Mouse (Mus musculus): ENCODE data around the gene Gpr4. TPM values are rescaled to one million over a fixed set of nuclear protein-coding genes. Genes with fewer than 3 reads are reported as not detected.

Gene Gpr4
- polyA plus RNA-seq, 1 experiment, result 16.2 TPM

DNA sequence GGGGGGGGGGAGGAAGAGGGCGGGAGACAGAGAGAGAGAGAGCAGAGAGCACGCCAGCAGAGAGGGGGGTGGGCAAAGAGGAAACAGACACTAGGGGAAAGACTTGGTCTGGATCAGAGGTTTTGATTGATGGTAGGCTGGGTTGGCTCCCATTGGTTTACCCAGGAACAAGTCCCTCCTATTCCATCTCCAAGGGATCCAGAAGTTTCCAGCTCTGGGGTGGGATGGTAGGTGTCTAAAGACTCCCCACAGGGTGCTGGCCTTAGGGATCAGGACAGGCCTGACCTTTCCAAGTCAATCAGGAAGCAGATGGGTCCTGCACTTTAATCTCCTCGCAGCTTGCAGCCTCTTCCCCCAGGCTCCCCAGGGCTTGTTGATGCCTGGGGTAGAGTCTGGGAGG is 5.6 kb downstream of the Gpr4 start:
- TF ChIP-seq CTCF (IDR thresholded peaks at IDR 0.05; ENCODE audit: control insufficient read depth, insufficient read depth, insufficient replicate concordance, low read depth, low read length), result no peak
- no peak for TF ChIP-seq POLR2A (IDR thresholded peaks at IDR 0.05; ENCODE audit: control insufficient read depth, low read depth, low read length)
- H3K4me3 ChIP-seq (ENCODE audit: control insufficient read depth, low read depth, low read length), result no peak overlapping the region
- H3K4me1 ChIP-seq (ENCODE audit: control insufficient read depth, insufficient read depth, low read length), result peaks cover 15% of the 10 kb centered on the region
- no peak overlapping the region for H3K27ac ChIP-seq (ENCODE audit: control insufficient read depth, insufficient read depth, low read depth, low read length)
- no peaks in the 10 kb centered on the region for H3K27me3 ChIP-seq (ENCODE audit: control insufficient read depth, insufficient read depth, low read length)
- H3K36me3 ChIP-seq (ENCODE audit: control insufficient read depth, insufficient read depth, low read length), result no peaks in the 10 kb centered on the region

DNA sequence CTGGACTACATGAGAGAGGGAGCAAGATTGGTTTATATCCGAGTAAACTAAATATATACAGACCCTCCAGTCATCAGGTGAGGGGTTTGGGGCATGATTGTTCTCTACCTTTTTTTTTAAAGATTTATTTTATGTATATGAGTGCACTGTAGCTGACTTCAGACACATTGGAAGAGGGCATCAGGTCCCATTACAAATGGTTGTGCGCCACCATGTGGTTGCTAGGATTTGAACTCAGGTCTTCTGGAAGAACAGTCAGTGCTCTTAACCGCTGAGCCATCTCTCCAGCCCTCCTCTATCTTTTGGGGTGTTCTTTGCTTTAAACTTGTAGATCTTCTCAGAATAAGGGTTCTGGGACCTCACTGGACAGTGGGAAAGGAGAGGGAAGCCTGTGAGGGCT is 7.7 kb downstream of the Gpr4 start:
- H3K36me3 ChIP-seq (ENCODE audit: control insufficient read depth, insufficient read depth, low read length), result no peaks in the 10 kb centered on the region
- H3K4me3 ChIP-seq (ENCODE audit: control insufficient read depth, low read depth, low read length), result no peak overlapping the region
- H3K27me3 ChIP-seq (ENCODE audit: control insufficient read depth, insufficient read depth, low read length), result no peaks in the 10 kb centered on the region
- H3K4me1 ChIP-seq (ENCODE audit: control insufficient read depth, insufficient read depth, low read length), result peaks cover 19% of the 10 kb centered on the region
- H3K27ac ChIP-seq (ENCODE audit: control insufficient read depth, insufficient read depth, low read depth, low read length), result no peak overlapping the region
- TF ChIP-seq CTCF (IDR thresholded peaks at IDR 0.05; ENCODE audit: control insufficient read depth, insufficient read depth, insufficient replicate concordance, low read depth, low read length) (no peak), POLR2A (IDR thresholded peaks at IDR 0.05; ENCODE audit: control insufficient read depth, low read depth, low read length) (no peak)

- 0 out of 2 replicates have a peak, but pooled peaks have one; percentile 6 for TF ChIP-seq CTCF (IDR thresholded peaks at IDR 0.05; ENCODE audit: control insufficient read depth, insufficient read depth, insufficient replicate concordance, low read depth, low read length)
- TF ChIP-seq POLR2A (IDR thresholded peaks at IDR 0.05; ENCODE audit: control insufficient read depth, low read depth, low read length), result no peak
- no peaks in the 10 kb centered on the region for H3K36me3 ChIP-seq (ENCODE audit: control insufficient read depth, insufficient read depth, low read length)
- H3K27me3 ChIP-seq (ENCODE audit: control insufficient read depth, insufficient read depth, low read length), result no peaks in the 10 kb centered on the region
- no peak overlapping the region for H3K27ac ChIP-seq (ENCODE audit: control insufficient read depth, insufficient read depth, low read depth, low read length)
- peaks cover 21% of the 10 kb centered on the region for H3K4me1 ChIP-seq (ENCODE audit: control insufficient read depth, insufficient read depth, low read length)
- H3K4me3 ChIP-seq (ENCODE audit: control insufficient read depth, low read depth, low read length), result no peak overlapping the region
These were observed 9.9 kb downstream of the Gpr4 start for GRCm38 (mm10) chr7:19222189-19222588.

DNA sequence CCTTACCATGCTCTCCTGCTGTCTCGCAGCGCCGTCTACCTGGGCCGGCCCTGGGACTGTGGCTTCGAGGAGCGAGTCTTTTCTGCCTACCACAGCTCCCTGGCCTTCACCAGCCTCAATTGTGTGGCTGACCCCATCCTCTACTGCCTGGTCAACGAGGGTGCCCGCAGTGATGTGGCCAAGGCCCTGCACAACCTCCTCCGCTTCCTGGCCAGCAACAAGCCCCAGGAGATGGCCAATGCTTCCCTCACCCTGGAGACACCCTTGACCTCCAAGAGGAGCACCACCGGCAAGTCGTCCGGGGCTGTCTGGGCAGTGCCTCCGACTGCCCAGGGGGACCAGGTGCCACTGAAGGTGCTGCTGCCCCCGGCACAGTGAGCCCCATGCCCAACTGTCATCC is 10.5 kb downstream of the Gpr4 start:
- H3K4me3 ChIP-seq (ENCODE audit: control insufficient read depth, low read depth, low read length), result no peak overlapping the region
- H3K27me3 ChIP-seq (ENCODE audit: control insufficient read depth, insufficient read depth, low read length), result no peaks in the 10 kb centered on the region

GRCm38 (mm10) chr7:19224933-19225332 is 12.6 kb downstream of the Gpr4 start:
- Histone ChIP-seq H3K27ac (ENCODE audit: control insufficient read depth, insufficient read depth, low read depth, low read length) (no peak overlapping the region), H3K4me1 (ENCODE audit: control insufficient read depth, insufficient read depth, low read length) (peaks cover 29% of the 10 kb centered on the region), H3K4me3 (ENCODE audit: control insufficient read depth, low read depth, low read length) (no peak overlapping the region), H3K27me3 (ENCODE audit: control insufficient read depth, insufficient read depth, low read length) (no peaks in the 10 kb centered on the region), H3K36me3 (ENCODE audit: control insufficient read depth, insufficient read depth, low read length) (no peaks in the 10 kb centered on the region)
- no peak for TF ChIP-seq POLR2A (IDR thresholded peaks at IDR 0.05; ENCODE audit: control insufficient read depth, low read depth, low read length)
- TF ChIP-seq CTCF (IDR thresholded peaks at IDR 0.05; ENCODE audit: control insufficient read depth, insufficient read depth, insufficient replicate concordance, low read depth, low read length), result no peak

More for the DNA sequence above, 10.5 kb downstream of the Gpr4 start:
- TF ChIP-seq POLR2A (IDR thresholded peaks at IDR 0.05; ENCODE audit: control insufficient read depth, low read depth, low read length) (no peak), CTCF (IDR thresholded peaks at IDR 0.05; ENCODE audit: control insufficient read depth, insufficient read depth, insufficient replicate concordance, low read depth, low read length) (no peak)
- Histone ChIP-seq H3K27ac (ENCODE audit: control insufficient read depth, insufficient read depth, low read depth, low read length) (no peak overlapping the region), H3K4me1 (ENCODE audit: control insufficient read depth, insufficient read depth, low read length) (peaks cover 25% of the 10 kb centered on the region), H3K36me3 (ENCODE audit: control insufficient read depth, insufficient read depth, low read length) (no peaks in the 10 kb centered on the region)

- Histone ChIP-seq H3K36me3 (ENCODE audit: control insufficient read depth, insufficient read depth, low read length) (no peaks in the 10 kb centered on the region), H3K4me3 (ENCODE audit: control insufficient read depth, low read depth, low read length) (peak overlapping the region; percentile 93), H3K4me1 (ENCODE audit: control insufficient read depth, insufficient read depth, low read length) (peaks cover 25% of the 10 kb centered on the region), H3K27me3 (ENCODE audit: control insufficient read depth, insufficient read depth, low read length) (no peaks in the 10 kb centered on the region), H3K27ac (ENCODE audit: control insufficient read depth, insufficient read depth, low read depth, low read length) (peak overlapping the region; percentile 98)
- no peak for TF ChIP-seq CTCF (IDR thresholded peaks at IDR 0.05; ENCODE audit: control insufficient read depth, insufficient read depth, insufficient replicate concordance, low read depth, low read length)
- no peak for TF ChIP-seq POLR2A (IDR thresholded peaks at IDR 0.05; ENCODE audit: control insufficient read depth, low read depth, low read length)
These were observed 14.8 kb downstream of the Gpr4 start for GRCm38 (mm10) chr7:19226817-19227797.

GRCm38 (mm10) chr7:19227883-19228792 is 15.8 kb downstream of the Gpr4 start, which contains the start of gene Opa3:
Opa3 (plus strand) TSS chr7:19228334.
- Histone ChIP-seq H3K4me1 (ENCODE audit: control insufficient read depth, insufficient read depth, low read length) (peaks cover 19% of the 10 kb centered on the region), H3K27me3 (ENCODE audit: control insufficient read depth, insufficient read depth, low read length) (no peaks in the 10 kb centered on the region), H3K27ac (ENCODE audit: control insufficient read depth, insufficient read depth, low read depth, low read length) (peak within 1 kb of the TSS; percentile 98), H3K36me3 (ENCODE audit: control insufficient read depth, insufficient read depth, low read length) (no peaks in the 10 kb centered on the region), H3K4me3 (ENCODE audit: control insufficient read depth, low read depth, low read length) (peak within 1 kb of the TSS; percentile 93)
- peak; percentile 68 for TF ChIP-seq POLR2A (IDR thresholded peaks at IDR 0.05; ENCODE audit: control insufficient read depth, low read depth, low read length)
- peak; percentile 23; the same call in 1 of the 2 replicates for TF ChIP-seq CTCF (IDR thresholded peaks at IDR 0.05; ENCODE audit: control insufficient read depth, insufficient read depth, insufficient replicate concordance, low read depth, low read length)
